Mouse (Mus musculus) small intestine, adult 2 months (tissue): ENCODE results near the gene Asah2.

ENCODE experiments used
- CTCF ChIP-seq: fragments of 200-500 bp; IDR thresholded peaks from 2 replicates; pipeline ENCODE4 v1.5.1; 2012; ENCODE audit warnings: low read depth, mild to moderate bottlenecking, control low read depth, inconsistent platforms, low read length, moderate library complexity, mixed read lengths; ENCODE audit not compliant: insufficient replicate concordance, insufficient read length; ENCODE audit errors: extremely low read depth
- POLR2A ChIP-seq: fragments of 200-500 bp; IDR thresholded peaks from 2 replicates; pipeline ENCODE4 v1.6.1; 2012; ENCODE audit warnings: low read depth, mild to moderate bottlenecking, control low read depth, inconsistent platforms, low read length, moderate library complexity

DNA sequence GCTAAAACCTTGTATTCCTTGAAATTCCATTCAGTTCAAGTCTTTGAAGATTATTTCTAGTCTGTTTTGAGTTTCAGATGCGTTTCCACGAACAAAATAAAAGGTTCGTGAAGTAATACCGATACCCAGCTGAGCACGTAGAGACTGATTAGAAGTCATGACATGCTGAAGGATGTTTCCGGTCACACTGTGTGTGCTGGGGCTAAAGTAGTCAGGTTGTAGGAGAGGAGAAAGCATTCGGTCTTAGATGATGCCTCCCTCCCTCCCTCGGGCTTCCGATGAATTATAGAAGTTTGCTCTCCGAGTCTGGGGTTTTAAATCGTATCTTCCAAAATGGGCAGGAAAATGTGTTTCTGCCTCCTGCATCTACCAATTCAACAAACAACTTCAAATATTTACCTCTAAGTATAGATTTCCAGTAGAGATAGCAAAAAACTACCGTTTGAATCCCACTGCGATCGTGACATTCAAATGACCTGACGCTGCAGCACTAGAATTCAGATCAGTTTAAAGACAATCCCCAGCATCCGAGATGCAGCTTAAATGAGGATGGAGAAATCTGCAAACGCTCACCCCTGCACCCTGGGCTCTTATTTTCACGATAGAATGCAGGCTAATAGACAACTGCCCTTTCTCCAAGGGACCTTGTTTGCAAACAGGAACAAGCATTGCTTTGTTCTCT, 5.6 kb downstream of the Asah2 start:
- no peak for TF ChIP-seq CTCF
- TF ChIP-seq POLR2A: no peak
